Mouse (Mus musculus): Measurements from ENCODE around the gene Gtf2a1.

Gtf2a1 gene

DNA sequence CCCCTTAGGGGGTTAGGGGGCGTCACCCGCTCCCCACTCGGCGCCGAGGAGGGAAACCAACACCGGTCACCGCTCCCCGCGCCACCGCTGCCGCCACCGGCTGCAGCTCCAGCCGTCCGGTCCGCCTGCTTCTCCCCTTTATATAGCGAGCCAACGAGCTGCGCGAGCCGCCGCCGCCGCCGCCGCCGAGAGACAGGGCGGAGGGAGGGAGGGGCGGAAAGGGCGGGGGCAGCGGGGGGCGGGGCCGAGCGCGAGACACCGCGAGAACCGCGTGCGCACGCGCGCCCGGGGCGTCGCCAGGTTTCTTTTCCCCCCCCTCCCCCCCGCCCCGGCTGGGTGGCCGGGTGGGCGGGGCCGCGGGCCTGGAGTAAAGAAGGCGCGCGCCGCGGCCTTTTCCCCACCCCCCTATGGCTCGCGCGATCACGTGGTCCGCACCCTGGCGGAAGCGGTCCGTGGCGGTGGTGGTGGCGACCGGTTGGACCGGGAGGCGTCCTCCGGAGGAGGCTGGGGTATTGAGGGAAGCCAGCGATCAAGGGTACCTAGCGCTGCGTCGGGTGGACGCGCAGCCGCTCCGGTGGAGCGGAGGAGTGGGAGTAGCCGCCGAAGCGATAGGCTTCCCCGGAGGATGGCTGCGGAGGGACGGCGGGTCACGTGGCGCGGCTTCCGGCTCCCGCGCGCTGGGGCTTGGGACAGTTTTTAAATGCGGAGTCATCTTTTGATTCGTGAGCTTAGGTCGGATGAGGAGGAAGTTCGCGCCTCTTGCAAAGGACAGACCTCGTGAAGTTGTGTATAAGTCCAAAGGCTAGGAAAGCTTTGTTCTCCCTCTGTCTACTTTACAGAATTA lies at the start of gene Gtf2a1:
TSS of gene Gtf2a1 (minus strand) at position 641 of the 844 bp plus-strand sequence.
- DNase-seq (ENCODE audit: low read depth, low spot score) = peak; percentile 88

DNA sequence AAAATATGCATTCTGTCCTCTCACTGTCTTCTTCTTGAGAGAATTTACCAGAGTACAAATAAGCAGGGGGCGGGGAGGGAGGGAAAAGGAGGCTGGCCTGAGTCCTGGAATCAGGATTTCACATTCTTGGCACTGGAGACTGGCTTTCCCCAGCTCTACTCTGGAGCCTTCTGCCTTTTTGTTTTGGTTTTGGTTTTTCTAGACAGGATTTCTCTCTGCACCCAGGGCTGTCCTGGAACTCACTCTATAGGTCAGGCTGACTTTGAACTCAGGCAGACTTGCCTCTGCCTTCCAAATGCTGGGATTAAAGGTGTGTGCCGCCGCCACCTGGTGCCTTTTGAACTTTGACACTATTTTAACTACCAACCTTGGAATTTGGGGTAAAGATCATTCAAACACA lies 48.1 kb upstream of the Gtf2a1 start:
- no peak for DNase-seq (ENCODE audit: low read depth, low spot score)

DNA sequence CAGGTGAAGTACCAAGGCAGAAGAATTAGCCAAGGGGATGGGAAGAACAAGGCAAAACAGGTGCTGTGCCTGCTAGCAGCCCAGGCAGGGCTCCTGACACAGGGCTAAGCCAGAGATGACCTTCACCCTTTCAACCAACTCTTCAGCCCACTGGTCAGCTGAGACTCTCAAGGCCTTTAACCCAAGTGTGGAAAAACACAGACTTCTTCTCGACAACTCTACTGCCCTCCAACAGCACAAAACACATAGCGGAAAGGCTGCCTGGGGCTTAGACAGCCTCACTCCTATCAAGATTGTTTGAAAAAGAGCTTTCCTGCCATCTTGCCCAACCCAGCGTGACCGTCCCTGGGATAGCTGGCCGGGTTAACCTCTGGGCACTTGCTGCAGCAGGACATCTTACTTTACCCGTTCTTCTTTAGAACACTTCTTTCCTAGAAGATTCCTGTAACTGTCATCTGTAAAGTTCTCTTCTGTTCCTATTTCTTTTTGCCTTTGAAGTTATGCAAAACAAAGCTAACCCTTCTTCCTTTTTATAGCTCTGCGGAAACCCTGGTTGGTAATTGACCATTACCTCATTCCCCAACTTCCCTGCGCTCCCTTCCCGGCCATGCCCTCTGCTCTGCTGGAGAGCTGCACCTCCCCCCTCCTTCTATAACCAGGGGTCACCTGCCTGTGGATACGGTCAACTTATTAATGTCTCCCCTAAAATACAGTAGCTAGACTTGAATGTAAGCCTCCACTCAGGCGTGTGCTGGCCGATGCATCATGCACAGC lies 47.0 kb upstream of the Gtf2a1 start:
- DNase-seq (ENCODE audit: low read depth, low spot score) = no peak

DNA sequence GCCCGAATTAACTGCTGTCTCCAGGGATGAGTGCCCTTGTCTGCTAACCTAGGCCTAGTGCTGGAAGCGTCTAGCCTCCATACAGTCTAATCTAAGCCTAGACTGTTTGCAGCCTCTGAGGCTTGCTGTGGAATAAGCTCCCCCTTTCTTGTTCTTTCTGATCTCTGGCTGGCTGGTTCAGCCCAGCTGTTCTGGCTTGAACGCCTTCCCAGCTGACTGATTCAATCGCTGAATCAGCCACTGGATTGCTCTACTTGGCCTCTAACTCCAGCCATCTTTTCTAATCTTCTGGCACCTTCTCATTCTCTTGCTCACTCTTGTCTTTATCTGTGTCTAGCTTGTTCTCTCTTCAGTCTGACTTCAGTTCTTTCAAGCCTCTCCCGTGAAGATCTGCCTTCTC lies 36.2 kb upstream of the Gtf2a1 start:
- no peak for DNase-seq (ENCODE audit: low read depth, low spot score)

DNA sequence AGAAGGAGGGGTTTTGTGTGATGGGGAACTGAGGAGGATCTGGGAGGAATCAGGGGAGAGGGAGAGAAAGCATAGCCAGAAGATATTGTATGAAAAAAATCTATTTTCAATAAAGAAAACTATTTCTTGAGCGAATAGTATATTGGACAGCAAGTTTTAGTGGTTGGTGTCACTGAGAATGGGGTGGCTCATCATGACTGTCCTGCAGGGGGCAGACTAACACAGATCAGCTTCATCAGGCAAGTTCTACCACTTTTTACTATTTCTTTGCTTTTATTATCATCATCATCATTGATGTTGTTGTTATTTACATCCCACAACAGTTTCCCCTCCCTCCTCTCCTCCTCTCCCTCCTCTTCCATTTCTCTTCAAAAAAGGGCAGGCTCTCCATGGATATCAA lies 34.7 kb upstream of the Gtf2a1 start:
- peak; percentile 40 for DNase-seq (ENCODE audit: low read depth, low spot score)

DNA sequence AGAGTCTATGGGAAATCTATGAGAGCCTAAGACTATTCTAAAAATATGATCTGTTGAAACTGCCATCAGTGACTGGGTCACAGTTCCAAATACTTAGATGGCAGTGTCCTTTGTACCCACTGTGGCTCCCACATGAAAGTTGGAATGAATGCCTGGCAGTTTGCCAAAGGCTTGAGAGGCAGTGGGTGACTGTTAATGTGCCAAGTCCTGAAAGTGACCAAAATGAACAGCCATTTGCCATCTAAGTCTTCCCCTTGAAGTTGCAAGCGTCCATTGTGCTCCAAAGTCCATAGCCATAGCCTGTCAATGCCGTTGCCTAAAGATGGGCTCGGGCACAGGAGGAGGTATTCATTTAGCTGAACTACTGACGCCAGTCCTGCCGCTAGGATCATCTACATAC lies 19.1 kb upstream of the Gtf2a1 start:
- DNase-seq (ENCODE audit: low read depth, low spot score) = no peak

DNA sequence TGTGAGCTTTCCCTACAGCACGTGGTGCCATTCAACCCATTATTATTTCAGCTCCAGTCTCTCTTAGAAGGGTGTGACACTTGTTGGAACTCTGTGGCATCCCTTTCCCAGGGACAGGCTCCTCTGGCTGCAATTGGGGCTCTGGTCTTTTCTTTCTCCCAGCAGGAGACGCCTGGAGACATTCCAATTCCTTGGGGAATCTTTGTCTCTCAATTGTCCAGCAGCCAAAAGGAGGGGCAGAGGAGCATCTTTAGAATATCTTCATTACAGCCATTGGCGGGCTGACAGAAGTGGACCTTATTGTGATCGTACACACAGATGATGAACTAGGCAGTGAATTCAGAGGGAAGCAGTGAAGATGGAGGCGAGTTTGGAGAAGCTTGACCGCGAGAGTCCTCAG lies 17.4 kb upstream of the Gtf2a1 start:
- peak; percentile 88 for DNase-seq (ENCODE audit: low read depth, low spot score)

DNA sequence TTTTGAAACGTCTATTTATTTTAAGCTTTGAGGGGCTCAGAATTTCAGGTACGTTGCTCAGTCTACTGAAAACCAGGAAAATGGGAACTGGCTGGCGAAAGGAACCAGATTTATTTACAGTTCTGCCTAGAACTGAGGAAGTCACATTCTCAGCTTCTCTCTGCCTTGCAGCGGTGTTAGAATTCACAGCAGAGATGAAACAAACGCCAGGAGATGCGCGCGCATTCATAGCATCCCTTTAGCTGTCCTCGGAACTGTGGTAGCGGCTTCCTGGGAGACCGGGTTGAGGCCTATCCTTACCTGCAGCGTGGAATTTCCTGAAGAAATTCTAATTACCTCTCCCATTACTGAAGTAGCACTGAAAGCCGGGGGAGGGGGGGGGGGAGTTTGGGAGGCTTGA lies 16.4 kb upstream of the Gtf2a1 start:
- DNase-seq (ENCODE audit: low read depth, low spot score) = peak; percentile 43

DNA sequence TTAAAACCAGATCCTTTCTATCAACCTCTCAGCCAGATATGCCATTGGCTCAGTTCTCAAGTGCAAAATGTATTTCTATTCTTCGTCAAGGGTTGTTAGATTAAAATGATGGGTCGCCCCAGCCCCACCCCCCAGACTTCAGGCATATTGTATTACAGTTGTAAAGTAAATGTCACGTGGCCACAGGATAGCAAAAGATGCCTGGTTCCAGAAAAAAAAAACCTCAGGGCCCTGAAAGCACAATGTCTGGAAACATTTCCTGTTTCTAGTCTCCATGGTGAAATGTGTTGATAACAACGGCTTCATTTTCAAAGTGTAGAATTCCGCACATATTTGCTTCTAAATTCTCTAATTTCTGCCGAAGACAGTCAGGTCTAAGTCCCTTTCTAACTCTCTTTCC lies 14.3 kb upstream of the Gtf2a1 start:
- DNase-seq (ENCODE audit: low read depth, low spot score) = no peak

DNA sequence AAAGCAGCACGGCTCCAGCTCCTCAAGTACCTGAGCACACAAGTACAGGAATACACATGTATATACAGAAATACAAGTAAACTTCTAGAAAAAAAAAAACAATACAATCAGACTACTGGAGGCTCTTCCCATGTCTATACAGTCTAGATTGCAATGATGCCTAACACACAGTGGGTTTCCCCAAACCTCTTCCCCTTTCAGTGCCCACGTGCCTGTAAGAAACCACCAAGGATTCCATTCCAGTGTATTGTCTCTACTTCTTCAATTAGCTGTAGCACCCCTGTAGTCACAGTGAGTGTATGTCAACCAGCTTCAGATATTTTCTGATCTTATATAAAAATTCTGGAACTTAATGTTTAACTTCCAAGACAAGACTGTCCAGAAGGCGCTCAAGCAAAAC lies 1.8 kb upstream of the Gtf2a1 start:
- DNase-seq (ENCODE audit: low read depth, low spot score) = no peak

DNA sequence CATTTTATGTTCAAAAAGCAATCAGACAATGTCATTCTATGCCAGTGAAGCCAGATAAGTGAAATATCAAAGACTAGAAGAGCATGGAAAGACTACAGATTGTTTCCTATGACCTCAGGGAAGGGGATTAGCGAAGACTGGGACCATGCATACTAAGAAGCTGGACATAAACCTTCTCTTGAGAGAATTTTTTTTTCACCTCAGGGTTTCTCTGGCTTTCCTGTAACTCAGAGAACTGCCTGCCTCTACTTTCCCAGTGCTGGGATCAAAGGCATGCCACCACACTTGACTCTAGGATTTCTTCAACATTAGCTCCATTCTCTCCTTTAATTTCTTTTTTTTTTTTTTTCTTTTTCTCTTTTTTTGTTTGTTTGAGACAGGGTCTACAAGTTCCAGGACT lies 904 bp upstream of the Gtf2a1 start:
- DNase-seq (ENCODE audit: low read depth, low spot score) = no peak

DNA sequence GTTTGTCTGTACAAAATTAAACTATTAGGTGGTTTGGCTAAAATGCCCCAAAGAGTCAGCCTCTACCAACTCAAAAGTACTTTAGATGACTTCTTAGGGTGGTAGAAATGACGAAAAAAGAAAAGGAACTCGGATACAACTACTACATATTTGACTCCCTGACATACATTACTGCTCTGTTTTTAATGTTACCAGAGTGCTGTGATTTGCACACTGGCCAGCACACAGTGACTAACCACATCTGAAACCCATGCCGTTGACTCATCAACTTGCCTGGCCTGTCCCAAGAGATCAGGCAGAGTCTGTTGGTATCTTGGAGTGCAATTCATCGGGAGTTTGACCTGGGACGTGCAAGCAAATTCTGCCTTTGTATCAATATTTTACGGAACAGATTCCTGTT lies 429 bp upstream of the Gtf2a1 start:
- DNase-seq (ENCODE audit: low read depth, low spot score) = peak; percentile 50

DNA sequence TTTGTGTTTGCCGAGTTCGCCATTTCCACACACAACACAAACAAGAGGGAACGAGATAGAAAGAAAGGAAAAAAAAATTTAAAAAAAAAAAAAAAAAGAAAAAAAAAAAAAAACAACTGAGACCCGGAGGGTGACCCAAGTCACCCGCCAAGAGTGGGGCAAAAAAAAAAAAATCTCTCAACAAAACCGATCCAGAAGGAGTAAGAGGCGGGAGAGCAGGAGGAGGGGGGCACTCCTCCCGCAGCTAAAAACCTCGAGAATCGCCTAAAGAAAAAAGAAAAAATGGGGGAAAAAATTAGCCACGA lies 793 bp downstream of the Gtf2a1 start:
- no peak for DNase-seq (ENCODE audit: low read depth, low spot score)

DNA sequence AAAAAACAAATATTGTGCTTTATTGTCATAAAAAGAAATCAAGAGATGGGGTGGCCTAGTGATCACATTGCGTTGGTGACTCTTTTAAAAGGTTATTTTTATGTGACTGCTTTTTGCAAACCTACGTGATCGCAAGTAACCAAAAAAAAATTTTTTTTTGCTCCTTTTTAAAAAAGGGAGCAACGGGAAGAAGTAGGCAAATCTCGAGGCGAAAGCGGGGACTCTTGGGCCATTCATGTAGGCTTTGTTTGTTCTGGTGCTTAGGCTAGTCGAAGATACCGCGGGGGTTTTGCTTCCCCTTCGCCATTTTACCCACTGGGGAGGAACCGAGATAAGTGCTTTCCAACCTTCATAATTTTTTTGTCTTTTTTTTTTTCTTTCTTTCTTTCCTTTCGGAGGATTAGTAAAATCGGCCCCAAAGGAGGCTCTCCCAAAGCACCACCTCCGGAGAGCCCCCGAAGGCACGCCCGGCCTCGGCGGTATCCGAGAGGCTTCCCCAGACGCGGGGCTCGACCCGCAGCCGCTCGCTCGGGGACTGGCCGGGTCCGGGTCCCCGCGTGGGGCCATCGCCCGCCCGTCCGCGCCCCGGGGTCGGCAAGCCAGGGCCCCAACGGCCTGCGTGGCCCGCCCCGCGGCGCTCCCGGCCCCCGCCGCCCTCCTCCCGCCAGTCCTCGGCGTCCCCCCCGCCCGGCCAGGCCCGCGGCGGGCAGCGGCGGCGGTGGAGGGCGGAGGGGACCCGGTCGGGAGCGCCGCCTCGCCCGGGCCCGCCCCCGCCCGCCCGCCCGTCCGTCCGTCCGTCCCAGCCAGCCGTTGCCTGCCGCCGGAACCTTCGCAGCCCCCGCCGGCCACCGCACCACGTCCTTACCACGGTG lies 1.4 kb downstream of the Gtf2a1 start:
- peak; percentile 30 for DNase-seq (ENCODE audit: low read depth, low spot score)

DNA sequence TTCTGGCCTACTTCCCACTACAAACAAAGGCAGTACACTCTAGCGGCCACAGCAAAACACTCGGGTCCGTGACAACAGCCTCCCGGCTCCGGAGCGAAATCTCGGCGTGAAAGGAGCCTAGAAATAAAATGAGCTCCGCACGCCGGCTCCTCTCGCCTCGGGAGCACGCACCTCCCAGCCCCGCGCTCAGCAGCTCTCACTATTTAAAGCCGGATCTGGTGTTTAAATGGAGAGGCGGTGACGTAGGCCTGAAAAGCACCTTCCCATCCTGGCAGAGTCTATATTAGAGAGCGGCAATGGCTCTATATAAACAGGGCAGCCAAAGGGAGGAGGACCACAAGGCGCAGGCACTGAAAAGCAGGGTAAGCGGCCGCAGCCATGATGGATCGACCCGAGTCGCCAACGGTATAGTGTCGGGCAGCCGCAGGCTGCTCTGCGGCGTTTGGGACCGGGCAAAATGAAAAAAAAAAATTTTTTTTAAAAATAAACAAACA lies 2.1 kb downstream of the Gtf2a1 start:
- DNase-seq (ENCODE audit: low read depth, low spot score) = peak; percentile 94

DNA sequence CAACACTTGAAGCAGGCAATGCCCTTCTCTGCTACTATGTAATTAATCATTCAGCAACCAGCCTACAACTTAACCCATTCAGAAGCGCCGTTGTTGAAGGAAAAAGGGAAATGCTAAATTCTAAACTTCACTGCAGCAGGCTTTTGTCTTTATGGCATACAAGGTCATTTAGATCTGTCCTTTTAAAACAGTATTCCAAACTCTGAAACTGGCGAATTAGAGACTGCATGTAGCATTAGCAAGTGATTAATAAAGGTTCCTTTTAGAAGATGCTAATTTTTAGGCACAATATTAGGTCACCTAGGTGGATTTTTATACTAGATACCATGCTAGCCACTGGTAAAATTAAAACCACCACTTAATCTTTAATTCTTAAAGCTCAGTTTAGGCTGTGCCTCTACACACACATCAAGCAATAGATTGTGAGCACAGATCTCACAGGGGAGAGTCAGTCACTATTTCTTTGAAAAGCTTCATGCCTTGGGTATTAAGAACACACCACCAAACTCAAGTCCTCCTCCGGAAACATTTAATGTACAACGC lies 2.7 kb downstream of the Gtf2a1 start:
- DNase-seq (ENCODE audit: low read depth, low spot score) = peak; percentile 18

DNA sequence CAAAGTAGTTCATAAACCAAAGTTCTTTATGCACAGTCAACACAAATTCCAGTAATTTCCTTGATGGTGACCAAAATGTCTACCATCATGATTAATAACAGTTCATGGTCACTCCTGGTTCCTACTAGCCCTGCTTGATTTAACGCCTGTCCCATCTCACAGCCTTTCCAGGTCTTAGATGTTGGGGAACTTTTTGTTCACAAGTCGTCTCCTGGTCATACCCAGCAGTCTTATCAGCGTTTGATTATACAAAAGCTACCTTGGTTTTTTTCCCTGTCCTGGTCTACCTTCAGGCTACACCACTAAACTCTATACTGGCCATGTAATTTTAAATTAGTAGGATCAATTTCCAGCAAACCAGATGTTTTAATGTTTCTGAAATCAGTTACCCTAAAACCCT lies 3.2 kb downstream of the Gtf2a1 start:
- no peak for DNase-seq (ENCODE audit: low read depth, low spot score)

DNA sequence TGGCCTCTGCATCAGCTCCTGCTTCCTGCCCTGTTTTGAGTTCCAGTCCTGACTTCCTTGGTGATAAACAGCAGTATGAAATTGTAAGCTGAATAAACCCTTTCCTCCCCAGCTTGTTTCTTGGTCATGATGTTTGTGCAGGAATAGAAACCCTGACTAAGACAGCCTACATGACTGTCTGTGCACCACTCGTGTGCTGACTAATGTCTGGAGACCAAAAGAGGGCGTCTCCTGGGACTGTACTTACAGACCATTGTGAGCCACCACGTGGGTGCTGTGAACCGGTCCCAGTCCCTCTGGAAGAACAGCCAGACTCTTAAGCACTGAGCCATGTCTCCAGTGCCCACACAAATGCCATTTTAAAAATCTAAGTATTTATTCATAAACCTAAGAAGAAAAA lies 4.5 kb downstream of the Gtf2a1 start:
- DNase-seq (ENCODE audit: low read depth, low spot score) = peak; percentile 24

DNA sequence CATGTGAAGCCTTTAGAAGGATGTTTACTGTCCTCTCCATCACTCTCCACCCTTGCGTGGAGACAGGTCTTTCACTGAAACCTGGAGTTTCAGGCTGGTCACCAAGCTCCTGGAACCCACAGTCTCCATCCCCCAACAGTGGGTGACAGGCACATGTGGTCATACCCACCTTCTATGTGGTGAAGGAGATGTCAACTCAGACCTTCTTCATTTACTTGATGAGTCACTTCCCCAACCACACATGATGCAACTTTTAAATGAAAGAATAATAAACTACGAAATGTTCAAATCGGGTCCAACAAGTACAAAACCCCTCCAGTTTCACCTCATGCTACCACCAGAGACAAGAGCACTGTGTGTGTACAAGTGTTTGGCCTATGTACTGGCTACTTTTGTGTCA lies 5.1 kb downstream of the Gtf2a1 start:
- no peak for DNase-seq (ENCODE audit: low read depth, low spot score)

DNA sequence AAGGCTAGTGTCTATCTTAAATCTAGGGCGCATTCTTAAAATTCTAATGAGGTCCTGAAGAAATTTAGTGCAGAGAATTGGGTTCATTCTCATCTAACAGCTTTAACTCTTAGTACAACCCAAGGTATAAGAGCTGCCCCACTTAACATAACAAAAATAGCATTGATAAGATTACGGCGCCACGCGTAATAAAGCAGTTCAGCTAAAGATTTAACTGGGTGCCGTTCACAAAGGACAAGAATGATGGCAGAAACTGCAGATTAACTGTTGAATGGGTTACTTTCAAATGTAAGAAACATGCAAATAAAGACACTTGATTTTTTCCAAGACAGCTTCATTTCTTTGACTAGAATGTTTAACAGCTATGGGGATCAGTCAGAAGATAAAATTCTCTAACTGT lies 6.9 kb downstream of the Gtf2a1 start:
- DNase-seq (ENCODE audit: low read depth, low spot score) = peak; percentile 67

DNA sequence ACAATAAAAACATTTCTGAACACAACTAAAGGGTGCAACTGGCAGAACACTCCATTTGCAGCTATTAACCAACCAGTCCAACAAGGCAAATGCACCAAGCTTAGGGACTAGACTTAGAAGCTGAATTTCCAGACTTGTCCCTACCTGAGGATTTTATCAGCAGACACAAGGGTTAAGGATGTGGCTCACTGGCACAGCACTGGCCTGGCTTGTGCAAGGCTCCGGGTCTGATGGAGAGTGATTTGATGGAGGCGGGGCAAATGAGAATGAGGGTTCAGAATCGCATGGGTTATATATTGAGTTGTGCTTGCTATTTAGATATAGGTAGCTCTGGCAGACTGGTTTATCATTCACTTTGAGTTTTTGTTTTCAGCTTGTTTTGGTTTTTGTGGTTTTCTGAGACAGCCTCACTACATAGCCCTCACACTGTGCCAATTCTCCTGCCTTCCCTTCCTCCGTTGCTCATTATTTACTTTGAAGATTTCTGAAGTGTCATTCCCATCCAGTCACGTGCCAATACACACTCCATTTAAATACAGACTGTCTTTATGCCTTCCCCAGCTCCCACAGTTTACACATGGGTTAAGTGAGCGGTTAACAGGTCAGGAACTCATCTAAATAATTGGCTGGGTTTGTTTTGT lies 7.8 kb downstream of the Gtf2a1 start:
- DNase-seq (ENCODE audit: low read depth, low spot score) = no peak

Data from ES-CJ7 (cell line).